Mouse (Mus musculus): ENCODE measurements around the gene Dab2ip. TPM values are rescaled to one million over a fixed set of nuclear protein-coding genes. Genes with fewer than 3 reads are reported as not detected.

Gene Dab2ip
- polyA plus RNA-seq, 1 experiment from 2014 or later: 49.0 TPM

GRCm38 (mm10) chr2:35760352-35760751, 202.3 kb downstream of the Dab2ip start:
- no peak overlapping the region for H3K9ac ChIP-seq (ENCODE audit: low read depth, low read length)
- no peak overlapping the region for H3K4me2 ChIP-seq
- H3K27me3 ChIP-seq (ENCODE audit: control insufficient read depth, insufficient read depth, low read length): no peaks in the 10 kb centered on the region
- H3K4me1 ChIP-seq (ENCODE audit: control insufficient read depth, insufficient read depth, low read length): 0 out of 2 replicates have a peak, but pooled peaks cover 3% of the 10 kb centered on the region
- no peak overlapping the region for H3K4me3 ChIP-seq (ENCODE audit: low read depth, low read length)
- H3K36me3 ChIP-seq (ENCODE audit: control insufficient read depth, insufficient read depth, low read length): no peaks in the 10 kb centered on the region
- ATAC-seq (replicated peaks; ENCODE audit: insufficient number of reproducible peaks, low FRiP score, low TSS enrichment): no peak
- WGBS (ENCODE audit: insufficient replicate concordance): 25% methylated on average over 8 of the region's 8 CpGs
- H3K9me3 ChIP-seq (replicated peaks; ENCODE audit: control insufficient read depth, low read length): no peaks in the 10 kb centered on the region
- H3K27ac ChIP-seq (ENCODE audit: low read depth, low read length): no peak overlapping the region

- 0 out of 2 replicates have a peak, but pooled peaks cover 3% of the 10 kb centered on the region for H3K4me1 ChIP-seq (ENCODE audit: control insufficient read depth, insufficient read depth, low read length)
- no peaks in the 10 kb centered on the region for H3K27me3 ChIP-seq (ENCODE audit: control insufficient read depth, insufficient read depth, low read length)
- no peaks in the 10 kb centered on the region for H3K36me3 ChIP-seq (ENCODE audit: control insufficient read depth, insufficient read depth, low read length)
These were observed 202.8 kb downstream of the Dab2ip start for GRCm38 (mm10) chr2:35760867-35761266.

GRCm38 (mm10) chr2:35761458-35761857, 203.4 kb downstream of the Dab2ip start:
- peaks cover 8% of the 10 kb centered on the region; the same call in 1 of the 2 replicates for H3K4me1 ChIP-seq (ENCODE audit: control insufficient read depth, insufficient read depth, low read length)
- WGBS (ENCODE audit: insufficient replicate concordance): 81% methylated on average over 5 of the region's 5 CpGs
- H3K9ac ChIP-seq (ENCODE audit: low read depth, low read length): no peak overlapping the region

More at GRCm38 (mm10) chr2:35760867-35761266, 202.8 kb downstream of the Dab2ip start:
- no peak for ATAC-seq (replicated peaks; ENCODE audit: insufficient number of reproducible peaks, low FRiP score, low TSS enrichment)
- Histone ChIP-seq H3K9me3 (replicated peaks; ENCODE audit: control insufficient read depth, low read length) (no peaks in the 10 kb centered on the region), H3K27ac (ENCODE audit: low read depth, low read length) (no peak overlapping the region), H3K4me2 (no peak overlapping the region), H3K9ac (ENCODE audit: low read depth, low read length) (no peak overlapping the region), H3K4me3 (ENCODE audit: low read depth, low read length) (no peak overlapping the region)

GRCm38 (mm10) chr2:35763818-35764217, 205.8 kb downstream of the Dab2ip start:
- Histone ChIP-seq H3K4me2 (no peak overlapping the region), H3K27me3 (ENCODE audit: control insufficient read depth, insufficient read depth, low read length) (no peaks in the 10 kb centered on the region), H3K9ac (ENCODE audit: low read depth, low read length) (no peak overlapping the region), H3K4me1 (ENCODE audit: control insufficient read depth, insufficient read depth, low read length) (peaks cover 27% of the 10 kb centered on the region), H3K9me3 (replicated peaks; ENCODE audit: control insufficient read depth, low read length) (no peaks in the 10 kb centered on the region), H3K36me3 (ENCODE audit: control insufficient read depth, insufficient read depth, low read length) (no peaks in the 10 kb centered on the region), H3K27ac (ENCODE audit: low read depth, low read length) (no peak overlapping the region), H3K4me3 (ENCODE audit: low read depth, low read length) (no peak overlapping the region)
- WGBS (ENCODE audit: insufficient replicate concordance): 88% methylated on average over 7 of the region's 7 CpGs
- ATAC-seq (replicated peaks; ENCODE audit: insufficient number of reproducible peaks, low FRiP score, low TSS enrichment): no peak

More at GRCm38 (mm10) chr2:35761458-35761857, 203.4 kb downstream of the Dab2ip start:
- H3K4me2 ChIP-seq: no peak overlapping the region
- H3K9me3 ChIP-seq (replicated peaks; ENCODE audit: control insufficient read depth, low read length): no peaks in the 10 kb centered on the region
- H3K36me3 ChIP-seq (ENCODE audit: control insufficient read depth, insufficient read depth, low read length): no peaks in the 10 kb centered on the region
- ATAC-seq (replicated peaks; ENCODE audit: insufficient number of reproducible peaks, low FRiP score, low TSS enrichment): no peak
- H3K27ac ChIP-seq (ENCODE audit: low read depth, low read length): no peak overlapping the region
- H3K27me3 ChIP-seq (ENCODE audit: control insufficient read depth, insufficient read depth, low read length): no peaks in the 10 kb centered on the region
- H3K4me3 ChIP-seq (ENCODE audit: low read depth, low read length): no peak overlapping the region

DNA sequence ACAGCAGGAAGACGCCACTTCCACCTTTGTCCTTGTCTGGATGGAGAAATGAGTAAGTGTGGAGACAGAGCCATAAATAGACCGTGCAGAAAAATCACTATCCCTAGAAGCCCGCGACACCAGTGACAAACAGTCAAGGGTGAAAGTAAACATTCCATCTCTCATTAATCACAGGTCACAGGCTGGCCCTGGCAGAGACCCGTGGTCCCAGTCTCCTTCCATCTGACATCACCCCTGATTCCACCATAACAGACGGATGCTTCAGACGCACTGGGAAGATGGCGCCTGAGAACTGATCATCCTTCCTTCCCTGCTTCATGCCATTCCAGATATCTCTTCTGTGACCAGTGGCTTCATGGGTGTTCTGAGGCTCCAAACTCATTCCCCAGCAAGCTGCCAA, 206.3 kb downstream of the Dab2ip start:
- 57% methylated on average over 8 of the region's 8 CpGs for WGBS (ENCODE audit: insufficient replicate concordance)
- Histone ChIP-seq H3K9me3 (replicated peaks; ENCODE audit: control insufficient read depth, low read length) (no peaks in the 10 kb centered on the region), H3K4me2 (no peak overlapping the region), H3K4me3 (ENCODE audit: low read depth, low read length) (no peak overlapping the region), H3K36me3 (ENCODE audit: control insufficient read depth, insufficient read depth, low read length) (no peaks in the 10 kb centered on the region), H3K27me3 (ENCODE audit: control insufficient read depth, insufficient read depth, low read length) (no peaks in the 10 kb centered on the region), H3K4me1 (ENCODE audit: control insufficient read depth, insufficient read depth, low read length) (peaks cover 32% of the 10 kb centered on the region), H3K9ac (ENCODE audit: low read depth, low read length) (no peak overlapping the region), H3K27ac (ENCODE audit: low read depth, low read length) (no peak overlapping the region)
- ATAC-seq (replicated peaks; ENCODE audit: insufficient number of reproducible peaks, low FRiP score, low TSS enrichment): no peak

DNA sequence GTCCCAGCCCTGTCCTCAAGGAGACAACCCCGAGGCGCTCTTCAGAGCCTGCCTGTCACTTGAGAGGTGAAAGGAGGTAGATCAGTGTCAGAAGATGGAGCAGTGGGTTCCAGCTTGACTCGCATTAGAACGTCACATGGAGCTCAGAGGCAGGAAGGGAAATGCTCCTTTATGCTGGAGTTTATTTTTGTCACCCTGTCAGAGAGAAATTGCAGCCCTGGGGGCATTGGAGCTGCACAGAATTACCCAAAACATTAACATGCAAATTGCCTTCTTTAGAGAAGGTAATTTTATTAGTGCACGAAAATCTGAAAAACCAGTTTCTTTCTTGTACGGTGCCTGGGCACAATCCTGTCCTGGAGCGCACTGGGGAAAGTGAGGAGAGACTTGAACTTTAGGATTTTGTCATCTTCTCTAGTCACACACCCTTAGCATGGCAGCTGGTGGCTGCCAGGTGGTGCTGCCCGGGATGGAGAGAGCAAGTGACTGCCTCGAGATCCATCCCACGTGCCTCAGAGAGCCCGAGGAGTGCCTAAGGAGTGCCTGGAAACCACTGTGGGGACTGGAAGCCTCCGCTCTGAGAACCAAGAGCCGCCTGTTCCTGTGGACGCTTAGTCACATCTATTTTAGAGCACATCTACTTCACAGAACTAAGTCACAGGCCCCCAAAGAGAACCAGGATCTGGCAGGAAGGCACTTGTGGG, 209.9 kb downstream of the Dab2ip start:
- peak overlapping the region; percentile 48 for H3K27ac ChIP-seq (ENCODE audit: low read depth, low read length)
- peak; percentile 40; the same call in 1 of the 2 replicates for ATAC-seq (replicated peaks; ENCODE audit: insufficient number of reproducible peaks, low FRiP score, low TSS enrichment)
- H3K9me3 ChIP-seq (replicated peaks; ENCODE audit: control insufficient read depth, low read length): no peaks in the 10 kb centered on the region
- no peak overlapping the region for H3K4me3 ChIP-seq (ENCODE audit: low read depth, low read length)
- H3K4me2 ChIP-seq: no peak overlapping the region
- no peaks in the 10 kb centered on the region for H3K27me3 ChIP-seq (ENCODE audit: control insufficient read depth, insufficient read depth, low read length)
- H3K4me1 ChIP-seq (ENCODE audit: control insufficient read depth, insufficient read depth, low read length): peaks cover 30% of the 10 kb centered on the region
- no peaks in the 10 kb centered on the region for H3K36me3 ChIP-seq (ENCODE audit: control insufficient read depth, insufficient read depth, low read length)
- no peak overlapping the region for H3K9ac ChIP-seq (ENCODE audit: low read depth, low read length)
- WGBS (ENCODE audit: insufficient replicate concordance): 29% methylated on average over 14 of the region's 14 CpGs

GRCm38 (mm10) chr2:35768538-35769238, 210.6 kb downstream of the Dab2ip start:
- no peak overlapping the region for H3K9ac ChIP-seq (ENCODE audit: low read depth, low read length)
- 0 out of 2 replicates have a peak, but pooled peaks have one; percentile 23 for ATAC-seq (replicated peaks; ENCODE audit: insufficient number of reproducible peaks, low FRiP score, low TSS enrichment)

DNA sequence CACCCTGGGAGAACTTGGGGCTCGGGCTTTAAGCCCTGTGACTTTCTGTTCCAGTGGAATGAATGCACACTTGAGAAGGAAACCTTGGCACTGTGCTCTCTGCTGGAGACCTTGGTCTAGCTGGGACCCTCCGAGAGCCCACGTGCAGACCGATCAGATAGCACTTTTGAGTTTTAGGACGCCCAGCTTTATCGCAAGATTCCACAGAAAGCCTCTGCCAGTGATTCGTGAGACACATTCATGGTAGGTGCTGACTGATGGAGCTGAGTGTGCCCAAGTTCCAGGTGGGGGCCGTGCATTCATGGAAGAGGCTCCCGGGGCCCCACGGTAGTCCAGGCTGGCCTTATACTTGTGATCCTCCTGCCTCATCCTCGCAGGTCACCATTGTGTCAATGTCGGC, 211.3 kb downstream of the Dab2ip start:
- H3K9me3 ChIP-seq (replicated peaks; ENCODE audit: control insufficient read depth, low read length): no peaks in the 10 kb centered on the region
- H3K9ac ChIP-seq (ENCODE audit: low read depth, low read length): no peak overlapping the region
- WGBS (ENCODE audit: insufficient replicate concordance): 63% methylated on average over 12 of the region's 12 CpGs
- H3K27ac ChIP-seq (ENCODE audit: low read depth, low read length): no peak overlapping the region
- no peaks in the 10 kb centered on the region for H3K36me3 ChIP-seq (ENCODE audit: control insufficient read depth, insufficient read depth, low read length)
- no peak overlapping the region for H3K4me2 ChIP-seq
- no peaks in the 10 kb centered on the region for H3K27me3 ChIP-seq (ENCODE audit: control insufficient read depth, insufficient read depth, low read length)
- H3K4me3 ChIP-seq (ENCODE audit: low read depth, low read length): no peak overlapping the region
- peaks cover 30% of the 10 kb centered on the region for H3K4me1 ChIP-seq (ENCODE audit: control insufficient read depth, insufficient read depth, low read length)
- ATAC-seq (replicated peaks; ENCODE audit: insufficient number of reproducible peaks, low FRiP score, low TSS enrichment): no peak

More at GRCm38 (mm10) chr2:35768538-35769238, 210.6 kb downstream of the Dab2ip start:
- Histone ChIP-seq H3K4me2 (no peak overlapping the region), H3K27ac (ENCODE audit: low read depth, low read length) (peak overlapping the region; percentile 48; the same call in 1 of the 2 replicates), H3K36me3 (ENCODE audit: control insufficient read depth, insufficient read depth, low read length) (no peaks in the 10 kb centered on the region), H3K9me3 (replicated peaks; ENCODE audit: control insufficient read depth, low read length) (no peaks in the 10 kb centered on the region), H3K27me3 (ENCODE audit: control insufficient read depth, insufficient read depth, low read length) (no peaks in the 10 kb centered on the region), H3K4me3 (ENCODE audit: low read depth, low read length) (no peak overlapping the region), H3K4me1 (ENCODE audit: control insufficient read depth, insufficient read depth, low read length) (peaks cover 30% of the 10 kb centered on the region)
- WGBS (ENCODE audit: insufficient replicate concordance): 22% methylated on average over 4 of the region's 4 CpGs

Measured in heart, embryonic 11.5 days (tissue).